Mouse (Mus musculus) stomach, postnatal 0 days (tissue): Measurements from ENCODE around the gene Tlr2.

Experiments
- CTCF ChIP-seq: IDR thresholded peaks from 2 replicates; pipeline ENCODE4 v1.5.1; 2016; ENCODE audit warnings: antibody characterized with exemption, low read depth, mild to moderate bottlenecking, moderate library complexity
- EP300 ChIP-seq: optimal IDR thresholded peaks from 2 replicates; pipeline ENCODE3; 2016; ENCODE audit warnings: antibody characterized with exemption

DNA sequence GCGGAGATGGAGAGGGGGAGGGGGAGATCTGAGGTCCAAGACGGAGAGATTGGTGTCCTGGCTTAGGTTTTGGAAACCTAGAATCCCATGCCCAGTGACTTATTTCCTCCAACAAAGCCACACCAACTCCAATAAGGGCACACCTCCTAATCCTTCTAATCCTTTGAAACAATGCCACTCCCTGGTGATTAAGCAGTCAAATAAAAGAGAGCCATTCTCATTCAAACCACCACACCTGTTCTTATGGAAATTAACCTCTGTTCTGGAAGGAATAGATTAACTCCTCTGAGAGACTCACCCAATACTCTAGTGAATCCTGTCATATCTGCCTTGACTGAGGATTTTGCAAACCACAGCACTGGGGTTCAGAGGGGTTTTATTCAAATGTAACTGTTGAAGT, 54.5 kb downstream of the Tlr2 start:
- TF ChIP-seq CTCF = no peak
- TF ChIP-seq EP300 = no peak
